Mouse (Mus musculus) embryo, embryonic 10.5 days (tissue): Measurements from ENCODE around the gene Gm3636.
"Not testable (repeated sequence)": the region's sequence is repeated elsewhere in the genome, so short reads cannot be mapped to it uniquely, and the experiment has no call there.

ENCODE experiments used
- DNase-seq: peaks from one replicate; pipeline ENCODE4 v3.0.0-alpha.2; 2015; ENCODE audit warnings: low spot score

Gm3636 gene

GRCm38 (mm10) chr14:6742232-6742631, at the start of gene Gm3636:
Gene Gm3636 (minus strand): TSS chr14:6742332.
- DNase-seq: not testable (repeated sequence)

- not testable (repeated sequence) for DNase-seq
These were observed 32.2 kb upstream of the Gm3636 start, which contains the start of gene Gm8362 for GRCm38 (mm10) chr14:6774311-6774710. Gene Gm8362 (minus strand): TSS chr14:6774411.

- DNase-seq: not testable (repeated sequence)
These were observed 15.1 kb upstream of the Gm3636 start for GRCm38 (mm10) chr14:6757231-6757536.

- DNase-seq: peak; percentile 7
These were observed 14.5 kb upstream of the Gm3636 start for GRCm38 (mm10) chr14:6756384-6757230.

- not testable (repeated sequence) for DNase-seq
These were observed 22.0 kb downstream of the Gm3636 start, which contains the start of gene Gm8050 for GRCm38 (mm10) chr14:6720151-6720550. Gene Gm8050 (minus strand): TSS chr14:6720251.
